Mouse (Mus musculus): ENCODE measurements around the gene Car9. TPM values are rescaled to one million over a fixed set of nuclear protein-coding genes. Genes with fewer than 3 reads are reported as not detected.

The Car9 gene
- 1.0 and 1.3 TPM in 2 replicates for polyA plus RNA-seq (2016; fragmentation: Nextera tagmentation; extraction: Ambion mirVana)

DNA sequence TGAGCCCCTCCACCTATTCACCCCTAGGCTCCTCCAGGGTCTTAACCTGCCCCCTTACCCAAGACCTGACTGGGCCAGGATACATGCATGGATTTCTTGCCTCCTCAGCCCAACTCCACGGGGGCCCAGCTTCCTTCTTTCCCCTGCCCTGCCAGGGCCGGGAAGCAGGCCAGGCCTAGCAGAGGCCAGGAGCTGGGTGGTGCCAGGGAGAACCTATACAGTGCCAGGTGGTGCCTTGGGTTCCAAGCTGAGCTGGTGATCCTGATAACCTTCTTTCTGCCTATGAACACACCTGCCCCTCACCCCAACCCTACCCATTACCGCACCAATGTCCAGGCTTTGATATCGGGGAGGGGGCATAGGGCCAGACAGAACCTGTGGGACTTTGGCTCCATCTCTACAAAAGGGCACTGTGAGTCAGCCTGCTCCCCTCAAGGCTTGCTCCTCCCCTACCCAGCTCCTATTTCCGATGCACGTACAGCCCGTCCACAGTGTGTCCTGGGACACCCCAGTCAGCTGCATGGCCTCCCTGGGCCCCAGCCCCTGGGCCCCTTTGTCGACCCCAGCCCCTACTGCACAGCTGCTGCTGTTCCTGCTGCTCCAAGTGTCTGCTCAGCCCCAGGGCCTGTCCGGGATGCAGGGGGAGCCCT is at the start of gene Car9:
Gene Car9, plus strand, starts transcription at position 431 of the 650 bp plus-strand sequence.
- peaks cover 30% of the 10 kb centered on the region for H3K4me1 ChIP-seq
- 57% methylated on average over 9 of the region's 9 CpGs for WGBS
- H3K4me3 ChIP-seq = peak within 1 kb of the TSS; percentile 61; the same call in 1 of the 2 replicates
- H3K36me3 ChIP-seq = no peaks in the 10 kb centered on the region
- H3K27ac ChIP-seq = peak within 1 kb of the TSS; percentile 85; the same call in 1 of the 2 replicates
- H3K27me3 ChIP-seq (ENCODE audit: low read depth, poor library complexity, severe bottlenecking) = peaks cover 43% of the 10 kb centered on the region
- no peaks in the 10 kb centered on the region for H3K9me3 ChIP-seq (replicated peaks)
- no peak for DNase-seq (ENCODE audit: low spot score)

DNA sequence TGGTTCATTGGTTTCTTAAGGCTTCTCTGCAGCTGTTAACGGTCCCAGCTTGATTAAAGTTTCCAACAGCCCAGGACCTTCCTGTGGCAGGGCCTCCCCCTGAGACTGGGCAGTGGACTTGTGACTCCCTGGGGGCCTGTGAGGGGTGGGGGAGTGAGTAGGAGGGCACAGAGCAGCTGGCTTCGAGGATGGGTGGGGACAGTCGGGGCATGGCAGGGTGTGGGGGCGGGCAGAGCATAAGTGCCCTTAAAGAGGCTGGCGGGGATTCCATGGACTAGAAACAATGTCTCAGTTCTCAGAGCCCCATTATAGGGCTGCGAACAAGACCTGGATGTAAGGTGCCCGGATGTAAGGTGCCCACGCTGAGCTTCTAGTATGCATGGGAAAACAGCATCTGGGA is 49.6 kb upstream of the Car9 start:
- WGBS = 23% methylated on average over 8 of the region's 8 CpGs
- Histone ChIP-seq H3K36me3 (no peaks in the 10 kb centered on the region), H3K4me3 (no peak overlapping the region), H3K4me1 (peaks cover 30% of the 10 kb centered on the region), H3K9me3 (replicated peaks) (no peaks in the 10 kb centered on the region), H3K27ac (no peak overlapping the region), H3K27me3 (ENCODE audit: low read depth, poor library complexity, severe bottlenecking) (peaks cover 46% of the 10 kb centered on the region)
- DNase-seq (ENCODE audit: low spot score) = no peak

- Histone ChIP-seq H3K4me3 (no peak overlapping the region), H3K36me3 (no peaks in the 10 kb centered on the region), H3K27me3 (ENCODE audit: low read depth, poor library complexity, severe bottlenecking) (no peaks in the 10 kb centered on the region), H3K4me1 (peaks cover 5% of the 10 kb centered on the region; the same call in 1 of the 2 replicates), H3K27ac (no peak overlapping the region), H3K9me3 (replicated peaks) (no peaks in the 10 kb centered on the region)
- 87% methylated on average over 5 of the region's 5 CpGs for WGBS
- DNase-seq (ENCODE audit: low spot score) = no peak
Observed at GRCm38 (mm10) chr4:43463102-43463501, 43.7 kb upstream of the Car9 start.

DNA sequence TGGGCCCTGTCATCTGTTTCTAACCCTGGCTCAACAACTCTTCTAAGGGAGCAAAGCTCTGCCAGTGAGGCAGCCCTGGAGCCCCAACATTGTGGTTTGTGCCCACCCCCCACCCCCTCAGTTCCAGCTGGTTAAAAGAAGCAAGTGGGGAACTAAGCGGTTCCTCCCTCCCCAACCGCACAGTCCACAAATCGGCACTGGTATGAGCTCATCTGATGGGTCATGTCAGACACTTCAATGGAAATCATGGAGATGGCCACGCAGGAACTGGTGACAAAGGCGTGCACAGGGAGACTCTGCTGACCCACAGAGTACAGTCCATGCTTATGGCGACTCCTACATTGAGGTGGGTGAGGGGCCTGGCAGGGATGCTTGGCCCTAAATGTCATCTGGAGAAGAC is 40.8 kb upstream of the Car9 start:
- H3K4me1 ChIP-seq = no peaks in the 10 kb centered on the region
- no peak overlapping the region for H3K4me3 ChIP-seq
- no peaks in the 10 kb centered on the region for H3K36me3 ChIP-seq
- no peak overlapping the region for H3K27ac ChIP-seq
- no peaks in the 10 kb centered on the region for H3K9me3 ChIP-seq (replicated peaks)
- 84% methylated on average over 6 of the region's 6 CpGs for WGBS
- H3K27me3 ChIP-seq (ENCODE audit: low read depth, poor library complexity, severe bottlenecking) = no peaks in the 10 kb centered on the region
- DNase-seq (ENCODE audit: low spot score) = no peak

DNA sequence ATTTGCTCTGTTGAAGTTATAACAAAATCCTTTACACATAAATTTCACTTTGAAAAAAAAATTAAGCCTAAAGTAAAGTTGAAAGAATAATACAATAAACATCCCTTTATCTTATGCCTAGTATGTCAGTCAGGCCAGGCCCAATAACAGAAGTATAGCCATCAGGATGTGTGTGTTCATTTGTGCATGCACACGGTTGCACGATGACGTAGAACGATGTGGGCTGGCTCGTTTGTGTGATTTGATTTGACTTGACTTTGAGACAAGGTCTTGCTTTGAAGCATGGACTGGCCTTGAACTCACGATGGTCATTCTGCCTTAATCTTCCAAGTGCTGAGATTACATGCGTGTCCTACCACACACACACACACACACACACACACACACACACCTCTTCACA is 39.9 kb upstream of the Car9 start:
- H3K27me3 ChIP-seq (ENCODE audit: low read depth, poor library complexity, severe bottlenecking) = no peaks in the 10 kb centered on the region
- no peak overlapping the region for H3K27ac ChIP-seq
- H3K36me3 ChIP-seq = no peaks in the 10 kb centered on the region
- WGBS = 93% methylated on average over 7 of the region's 7 CpGs
- H3K4me1 ChIP-seq = no peaks in the 10 kb centered on the region
- DNase-seq (ENCODE audit: low spot score) = no peak
- H3K9me3 ChIP-seq (replicated peaks) = no peaks in the 10 kb centered on the region
- no peak overlapping the region for H3K4me3 ChIP-seq

DNA sequence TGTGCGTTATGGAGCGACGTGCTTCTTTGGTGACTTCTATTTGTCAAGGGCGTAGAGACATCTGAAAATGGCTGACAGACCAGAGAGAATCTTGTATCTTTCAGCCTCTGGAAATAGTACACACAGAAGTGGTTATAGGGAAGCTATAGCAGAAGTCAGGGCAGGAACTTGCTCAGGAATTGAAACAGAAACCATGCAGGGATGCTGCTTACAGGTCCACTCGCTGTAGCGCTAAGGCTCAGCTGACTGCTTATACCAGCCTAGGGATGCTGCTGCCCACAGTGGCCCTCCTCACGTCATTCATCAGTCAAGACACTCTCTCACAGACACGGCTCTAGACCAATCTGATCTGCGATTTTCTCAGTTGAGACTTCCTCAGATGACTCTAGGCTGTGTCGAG is 36.5 kb upstream of the Car9 start:
- no peak overlapping the region for H3K4me3 ChIP-seq
- WGBS = 94% methylated on average over 10 of the region's 10 CpGs
- no peaks in the 10 kb centered on the region for H3K4me1 ChIP-seq
- H3K9me3 ChIP-seq (replicated peaks) = no peaks in the 10 kb centered on the region
- no peaks in the 10 kb centered on the region for H3K36me3 ChIP-seq
- no peak overlapping the region for H3K27ac ChIP-seq
- H3K27me3 ChIP-seq (ENCODE audit: low read depth, poor library complexity, severe bottlenecking) = no peaks in the 10 kb centered on the region
- no peak for DNase-seq (ENCODE audit: low spot score)

DNA sequence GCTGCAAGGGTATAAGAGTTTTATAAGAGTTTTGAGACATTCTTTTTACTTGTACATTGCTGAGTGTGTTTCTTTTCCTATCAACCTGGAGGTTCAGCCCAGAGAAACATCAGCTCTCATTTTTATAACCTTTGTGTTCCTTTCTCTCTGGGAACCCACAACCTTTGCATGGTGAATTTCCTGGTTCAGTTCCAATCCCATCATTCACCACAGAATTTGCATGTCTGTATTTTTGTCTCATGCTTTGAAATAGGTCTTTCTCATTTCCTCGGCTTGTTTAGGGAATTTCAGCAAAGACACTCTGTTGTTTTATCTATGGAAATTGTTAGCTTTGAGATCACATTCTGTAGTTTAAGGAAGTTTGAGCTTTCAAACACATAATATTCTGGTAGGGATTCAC is 33.1 kb upstream of the Car9 start:
- no peak for DNase-seq (ENCODE audit: low spot score)
- WGBS = 88% methylated on average over 1 of the region's 1 CpGs
- no peak overlapping the region for H3K4me3 ChIP-seq
- no peaks in the 10 kb centered on the region for H3K9me3 ChIP-seq (replicated peaks)
- H3K27ac ChIP-seq = no peak overlapping the region
- no peaks in the 10 kb centered on the region for H3K36me3 ChIP-seq
- no peaks in the 10 kb centered on the region for H3K27me3 ChIP-seq (ENCODE audit: low read depth, poor library complexity, severe bottlenecking)
- H3K4me1 ChIP-seq = peaks cover 4% of the 10 kb centered on the region

GRCm38 (mm10) chr4:43476604-43477003 is 30.2 kb upstream of the Car9 start:
- Histone ChIP-seq H3K36me3 (no peaks in the 10 kb centered on the region), H3K9me3 (replicated peaks) (no peaks in the 10 kb centered on the region), H3K4me1 (peaks cover 4% of the 10 kb centered on the region), H3K27me3 (ENCODE audit: low read depth, poor library complexity, severe bottlenecking) (no peaks in the 10 kb centered on the region), H3K27ac (no peak overlapping the region), H3K4me3 (no peak overlapping the region)
- WGBS = 85% methylated on average over 6 of the region's 6 CpGs
- no peak for DNase-seq (ENCODE audit: low spot score)

DNA sequence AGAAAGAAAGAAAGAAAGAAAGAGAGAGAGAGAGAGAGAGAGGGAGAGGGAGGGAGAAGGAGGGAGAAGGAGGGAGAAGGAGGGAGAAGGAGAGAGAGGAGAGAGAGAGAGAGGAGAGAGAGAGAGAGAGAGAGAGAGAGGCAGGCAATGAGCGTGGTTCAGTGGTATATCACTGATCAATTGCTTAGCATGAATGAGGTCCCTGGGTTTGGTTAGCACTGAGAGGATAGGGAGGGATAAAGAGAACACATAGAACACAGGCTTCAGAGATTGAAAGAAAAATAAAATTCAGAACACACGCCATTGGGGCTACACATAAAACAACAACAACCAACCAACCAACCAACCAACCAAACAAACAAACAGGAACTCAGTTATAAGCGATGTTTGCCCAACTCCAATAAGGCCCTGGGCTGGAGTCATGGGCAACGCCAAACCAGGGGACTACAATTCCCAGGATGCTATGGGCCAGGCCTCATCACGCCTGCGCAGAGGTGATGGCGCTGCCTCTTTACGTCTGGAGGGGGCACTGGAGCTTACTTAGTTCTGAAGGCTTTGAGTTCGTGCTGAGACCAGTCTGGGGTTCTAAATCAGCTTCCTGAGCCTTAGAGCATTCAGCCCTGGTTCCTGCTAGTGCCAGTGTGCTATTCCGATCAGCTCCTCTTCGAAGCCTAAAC is 28.8 kb upstream of the Car9 start:
- WGBS = 14% methylated on average over 11 of the region's 11 CpGs
- Histone ChIP-seq H3K4me1 (peaks cover 4% of the 10 kb centered on the region), H3K27me3 (ENCODE audit: low read depth, poor library complexity, severe bottlenecking) (no peaks in the 10 kb centered on the region), H3K4me3 (peak overlapping the region; percentile 39), H3K9me3 (replicated peaks) (no peaks in the 10 kb centered on the region), H3K36me3 (no peaks in the 10 kb centered on the region), H3K27ac (peak overlapping the region; percentile 81)
- DNase-seq (ENCODE audit: low spot score) = peak; percentile 83

GRCm38 (mm10) chr4:43478534-43478858 is 28.3 kb upstream of the Car9 start:
- H3K9me3 ChIP-seq (replicated peaks) = no peaks in the 10 kb centered on the region
- H3K36me3 ChIP-seq = no peaks in the 10 kb centered on the region
- WGBS = 45% methylated on average over 8 of the region's 8 CpGs
- H3K4me1 ChIP-seq = peaks cover 4% of the 10 kb centered on the region
- peak overlapping the region; percentile 81 for H3K27ac ChIP-seq
- no peaks in the 10 kb centered on the region for H3K27me3 ChIP-seq (ENCODE audit: low read depth, poor library complexity, severe bottlenecking)
- peak overlapping the region; percentile 39 for H3K4me3 ChIP-seq
- DNase-seq (ENCODE audit: low spot score) = no peak

GRCm38 (mm10) chr4:43478906-43479832 is 27.6 kb upstream of the Car9 start:
- peak overlapping the region; percentile 29 for H3K4me3 ChIP-seq

DNA sequence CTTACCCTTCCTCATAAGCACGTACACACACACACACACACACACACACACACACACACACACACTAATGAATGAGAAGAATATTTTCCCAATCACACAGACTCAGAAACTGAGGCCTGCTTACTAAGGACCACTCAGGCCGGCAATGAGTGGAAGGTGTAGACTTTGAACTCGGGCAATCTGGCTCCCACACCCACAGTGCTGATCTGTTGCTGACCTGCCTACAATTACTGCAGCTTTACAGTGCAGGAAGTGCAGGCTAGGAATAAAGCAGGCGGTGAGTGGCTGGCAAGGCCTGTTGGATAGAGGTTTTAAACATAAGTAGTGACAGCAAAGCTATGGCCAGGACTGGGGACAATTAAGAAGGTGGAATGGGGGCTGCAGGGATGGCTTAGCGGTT is 25.8 kb upstream of the Car9 start:
- H3K4me1 ChIP-seq = peaks cover 4% of the 10 kb centered on the region
- H3K4me3 ChIP-seq = no peak overlapping the region
- no peak overlapping the region for H3K27ac ChIP-seq
- no peaks in the 10 kb centered on the region for H3K36me3 ChIP-seq
- H3K9me3 ChIP-seq (replicated peaks) = no peaks in the 10 kb centered on the region
- 85% methylated on average over 5 of the region's 5 CpGs for WGBS
- no peak for DNase-seq (ENCODE audit: low spot score)
- no peaks in the 10 kb centered on the region for H3K27me3 ChIP-seq (ENCODE audit: low read depth, poor library complexity, severe bottlenecking)

More at GRCm38 (mm10) chr4:43478906-43479832, 27.6 kb upstream of the Car9 start:
- H3K27me3 ChIP-seq (ENCODE audit: low read depth, poor library complexity, severe bottlenecking) = no peaks in the 10 kb centered on the region
- DNase-seq (ENCODE audit: low spot score) = peak; percentile 75
- 46% methylated on average over 24 of the region's 24 CpGs for WGBS
- no peaks in the 10 kb centered on the region for H3K36me3 ChIP-seq
- H3K9me3 ChIP-seq (replicated peaks) = no peaks in the 10 kb centered on the region
- H3K4me1 ChIP-seq = peaks cover 4% of the 10 kb centered on the region
- H3K27ac ChIP-seq = 0 out of 2 replicates have a peak overlapping the region, but pooled peaks have one; percentile 50

Data from limb, embryonic 10.5 days (tissue).